Mouse (Mus musculus) MEL (cell line): ENCODE results near the gene Spint2.

Experiments used
- CHD1 ChIP-seq: IDR thresholded peaks from 2 replicates; pipeline ENCODE4 v1.6.1; 2012; ENCODE audit warnings: low read depth, mild to moderate bottlenecking, inconsistent platforms, low read length, improper control_type of control experiment
- CTCF ChIP-seq, 3 experiments: IDR thresholded peaks in 2 of 3; conservative IDR thresholded peaks in 1 of 3; 2 replicates each; pipeline ENCODE4 v1.5.1; 2011 to 2012; ENCODE audit warnings: low read length in 3 of 3, low read depth in 2 of 3, mild to moderate bottlenecking in 2 of 3, improper control_type of control experiment in 1 of 3, inconsistent platforms in 1 of 3, mixed read lengths in 1 of 3, moderate library complexity in 1 of 3; ENCODE audit not compliant: control insufficient read depth in 1 of 3, insufficient read depth in 1 of 3, poor library complexity in 1 of 3, severe bottlenecking in 1 of 3
- GATA1 ChIP-seq: IDR thresholded peaks from 2 replicates; pipeline ENCODE4 v1.6.1; 2011; ENCODE audit warnings: low read depth, low read length, improper control_type of control experiment
- HCFC1 ChIP-seq: IDR thresholded peaks from 2 replicates; pipeline ENCODE4 v1.6.1; 2012; ENCODE audit warnings: low read depth, mild to moderate bottlenecking, inconsistent platforms, low read length, improper control_type of control experiment, moderate library complexity
- MAX ChIP-seq: IDR thresholded peaks from 2 replicates; pipeline ENCODE4 v1.6.1; 2011; ENCODE audit warnings: low read length, improper control_type of control experiment
- POLR2A ChIP-seq, 2 experiments: IDR thresholded peaks; 2 replicates each; pipeline ENCODE4 v1.6.1; 2011 to 2012; ENCODE audit warnings: low read length in 2 of 2, mild to moderate bottlenecking in 2 of 2, control low read depth in 1 of 2, improper control_type of control experiment in 1 of 2, low read depth in 1 of 2, moderate library complexity in 1 of 2; ENCODE audit not compliant: control insufficient read depth in 1 of 2, insufficient read depth in 1 of 2, poor library complexity in 1 of 2
- SIN3A ChIP-seq: IDR thresholded peaks from 2 replicates; pipeline ENCODE4 v1.6.1; 2012; ENCODE audit warnings: low read length, improper control_type of control experiment, inconsistent platforms
- TAL1 ChIP-seq: IDR thresholded peaks from 2 replicates; pipeline ENCODE4 v1.6.1; 2012; ENCODE audit warnings: mild to moderate bottlenecking, inconsistent platforms, low read length, moderate library complexity, mixed read lengths

- TF ChIP-seq SIN3A: no peak
- TF ChIP-seq CTCF (IDR thresholded peaks at IDR 0.05 in 2 of 3, conservative IDR thresholded peaks at IDR 0.05 in 1 of 3; ENCODE audit: control insufficient read depth in 1 of 3, insufficient read depth in 1 of 3, low read depth in 2 of 3, low read length in 3 of 3, poor library complexity in 1 of 3, severe bottlenecking in 1 of 3): no peak
- no peak for TF ChIP-seq TAL1
- no peak for TF ChIP-seq POLR2A (IDR thresholded peaks at IDR 0.05; ENCODE audit: control insufficient read depth in 1 of 2, insufficient read depth in 1 of 2, low read depth in 1 of 2, low read length in 2 of 2, poor library complexity in 1 of 2)
- TF ChIP-seq MAX: no peak
- TF ChIP-seq CHD1: no peak
- TF ChIP-seq HCFC1: no peak
- no peak for TF ChIP-seq GATA1
These were observed 56.2 kb downstream of the Spint2 start for GRCm38 (mm10) chr7:29225520-29225919.
